Mouse (Mus musculus) forebrain, embryonic 15.5 days (tissue): Measurements from ENCODE around the gene Kncn. TPM values are rescaled to one million over a fixed set of nuclear protein-coding genes. Genes with fewer than 3 reads are reported as not detected.
A peak's percentile ranks its signal among the peaks of the same experiment; 100 is the strongest.

Experiments used
- ATAC-seq: fragments of 200-750 bp; cut with Nextera tagmentation; replicated peaks from 2 replicates; pipeline ENCODE4 v1.8.0; 2017; ENCODE audit warnings: mild to moderate bottlenecking, moderate TSS enrichment, moderate library complexity
- H3K27ac ChIP-seq: fragments of 300-500 bp; sonication (generic); replicated peaks from 2 replicates; pipeline ENCODE4 v1.5.1; 2015; ENCODE audit warnings: mild to moderate bottlenecking, inconsistent platforms
- H3K27me3 ChIP-seq: fragments of 300-500 bp; sonication (generic); 2 replicates; pipeline ENCODE4 v1.6.1; 2015; ENCODE audit warnings: inconsistent platforms
- H3K36me3 ChIP-seq: fragments of 300-500 bp; sonication (generic); 2 replicates; pipeline ENCODE4 v1.6.1; 2015; ENCODE audit warnings: mild to moderate bottlenecking, inconsistent platforms
- H3K4me1 ChIP-seq: fragments of 300-500 bp; sonication (generic); 2 replicates; pipeline ENCODE4 v1.6.1; 2015; ENCODE audit warnings: inconsistent platforms
- H3K4me2 ChIP-seq: fragments of 300-500 bp; sonication (generic); replicated peaks from 2 replicates; pipeline ENCODE4 v1.6.1; 2015; ENCODE audit warnings: mild to moderate bottlenecking, inconsistent platforms
- H3K4me3 ChIP-seq: fragments of 300-500 bp; sonication (generic); 2 replicates; pipeline ENCODE4 v1.5.1; 2015; ENCODE audit warnings: mild to moderate bottlenecking, inconsistent platforms
- H3K9ac ChIP-seq: fragments of 300-500 bp; sonication (generic); replicated peaks from 2 replicates; pipeline ENCODE4 v1.6.1; 2015; ENCODE audit warnings: mild to moderate bottlenecking, inconsistent platforms
- H3K9me3 ChIP-seq: fragments of 300-500 bp; sonication (generic); 2 replicates; pipeline ENCODE4 v1.6.1; 2016; ENCODE audit warnings: inconsistent platforms
- WGBS: fragments of 180-500 bp; shearing (Covaris S2); methylation state at CpG from one replicate; pipeline ENCODE4 v1.1.7; 2015; ENCODE audit warnings: mixed read lengths; 5-methylcytosine and 5-hydroxymethylcytosine counted together
- polyA plus RNA-seq: library from polyadenylated mRNA; unstranded; fragments of >200 nt; fragmentation: Nextera tagmentation; extraction: Ambion mirVana; gene quantifications from 2 replicates; pipeline ENCODE4 v1.2.1, GENCODE M21; 2015

Gene Kncn
- polyA plus RNA-seq, 1 experiment from 2014 or later: not detected

DNA sequence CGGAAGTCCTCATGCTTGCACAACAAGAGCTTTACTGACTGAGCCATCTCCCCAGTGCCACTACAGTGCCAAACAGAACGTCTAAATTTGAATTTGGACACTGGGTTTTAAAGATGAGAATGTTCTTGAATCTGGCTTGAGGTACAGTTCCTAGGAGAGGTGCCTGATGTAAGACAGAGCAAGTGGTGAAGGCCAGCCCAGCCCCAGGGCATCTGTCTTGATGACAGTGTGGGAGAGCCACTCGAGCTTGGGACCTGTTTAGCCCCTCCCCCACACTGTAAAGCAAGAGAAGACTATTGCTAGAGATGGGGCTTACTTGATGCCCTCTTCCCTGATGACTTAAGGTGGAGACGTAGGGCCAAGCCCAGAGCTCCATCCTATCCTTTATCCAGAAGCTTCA lies 2.0 kb upstream of the Kncn start:
- Histone ChIP-seq H3K4me2 (no peak overlapping the region), H3K36me3 (no peaks in the 10 kb centered on the region), H3K27ac (no peak overlapping the region), H3K9ac (no peak overlapping the region), H3K9me3 (no peaks in the 10 kb centered on the region), H3K4me1 (peaks cover 23% of the 10 kb centered on the region), H3K27me3 (no peaks in the 10 kb centered on the region), H3K4me3 (no peak overlapping the region)
- 69% methylated on average over 4 of the region's 4 CpGs for WGBS
- ATAC-seq: no peak

GRCm38 (mm10) chr4:115885846-115886245 lies 1.6 kb downstream of the Kncn start:
- H3K4me3 ChIP-seq: no peak overlapping the region
- no peak overlapping the region for H3K9ac ChIP-seq
- 78% methylated on average over 3 of the region's 3 CpGs for WGBS
- no peaks in the 10 kb centered on the region for H3K9me3 ChIP-seq
- no peak overlapping the region for H3K4me2 ChIP-seq
- peak overlapping the region; percentile 4; the same call in 1 of the 2 replicates for H3K27ac ChIP-seq
- peak; percentile 62; the same call in 1 of the 2 replicates for ATAC-seq
- peaks cover 18% of the 10 kb centered on the region for H3K4me1 ChIP-seq
- H3K36me3 ChIP-seq: no peaks in the 10 kb centered on the region
- H3K27me3 ChIP-seq: peaks cover 10% of the 10 kb centered on the region

DNA sequence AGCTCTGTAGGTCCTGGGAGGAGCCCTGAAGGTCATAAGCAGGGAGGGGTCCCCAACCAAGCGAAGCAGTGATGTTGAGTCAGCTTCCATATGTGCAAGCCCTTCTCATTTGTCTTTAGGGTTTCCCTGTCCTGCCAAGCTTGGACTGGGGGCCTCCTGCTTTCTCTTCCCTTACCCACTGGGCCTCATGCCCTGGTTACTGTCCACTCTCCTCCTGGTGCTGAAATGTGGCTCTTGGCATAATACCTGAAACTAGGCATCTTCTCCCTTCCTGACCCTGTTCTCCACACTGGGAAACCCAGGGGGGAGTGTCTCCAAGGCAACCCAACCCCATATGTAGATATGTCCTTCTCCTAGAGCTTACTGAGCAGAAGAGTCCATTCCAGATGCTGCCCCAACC lies 2.7 kb downstream of the Kncn start:
- Histone ChIP-seq H3K27ac (no peak overlapping the region), H3K4me3 (no peak overlapping the region), H3K27me3 (peaks cover 20% of the 10 kb centered on the region), H3K4me2 (no peak overlapping the region), H3K9ac (no peak overlapping the region), H3K9me3 (no peaks in the 10 kb centered on the region), H3K4me1 (peaks cover 8% of the 10 kb centered on the region), H3K36me3 (no peaks in the 10 kb centered on the region)
- ATAC-seq: no peak
- 63% methylated on average over 1 of the region's 1 CpGs for WGBS

GRCm38 (mm10) chr4:115890066-115890465 lies 5.9 kb downstream of the Kncn start:
- H3K4me1 ChIP-seq: peaks cover 8% of the 10 kb centered on the region
- 0 out of 2 replicates have a peak, but pooled peaks have one; percentile 12 for ATAC-seq
- 0 out of 2 replicates have a peak overlapping the region, but pooled peaks have one; percentile 12 for H3K9ac ChIP-seq
- H3K36me3 ChIP-seq: no peaks in the 10 kb centered on the region
- H3K4me2 ChIP-seq: peak overlapping the region; percentile 50
- H3K4me3 ChIP-seq: peak overlapping the region; percentile 29
- 7% methylated on average over 6 of the region's 6 CpGs for WGBS
- no peaks in the 10 kb centered on the region for H3K9me3 ChIP-seq
- peaks cover 22% of the 10 kb centered on the region for H3K27me3 ChIP-seq
- H3K27ac ChIP-seq: no peak overlapping the region

GRCm38 (mm10) chr4:115890553-115890952 lies 6.4 kb downstream of the Kncn start, which contains the start of gene 6430628N08Rik:
6430628N08Rik (plus strand) TSS chr4:115890665.
- Histone ChIP-seq H3K4me2 (peak within 1 kb of the TSS; percentile 50), H3K36me3 (no peaks in the 10 kb centered on the region), H3K4me1 (peaks cover 8% of the 10 kb centered on the region), H3K4me3 (peak within 1 kb of the TSS; percentile 29), H3K9me3 (no peaks in the 10 kb centered on the region), H3K27me3 (peaks cover 22% of the 10 kb centered on the region), H3K27ac (no peak within 1 kb of the TSS), H3K9ac (0 out of 2 replicates have a peak within 1 kb of the TSS, but pooled peaks have one; percentile 12)
- WGBS: 1% methylated on average over 30 of the region's 31 CpGs
- ATAC-seq: 0 out of 2 replicates have a peak, but pooled peaks have one; percentile 7

DNA sequence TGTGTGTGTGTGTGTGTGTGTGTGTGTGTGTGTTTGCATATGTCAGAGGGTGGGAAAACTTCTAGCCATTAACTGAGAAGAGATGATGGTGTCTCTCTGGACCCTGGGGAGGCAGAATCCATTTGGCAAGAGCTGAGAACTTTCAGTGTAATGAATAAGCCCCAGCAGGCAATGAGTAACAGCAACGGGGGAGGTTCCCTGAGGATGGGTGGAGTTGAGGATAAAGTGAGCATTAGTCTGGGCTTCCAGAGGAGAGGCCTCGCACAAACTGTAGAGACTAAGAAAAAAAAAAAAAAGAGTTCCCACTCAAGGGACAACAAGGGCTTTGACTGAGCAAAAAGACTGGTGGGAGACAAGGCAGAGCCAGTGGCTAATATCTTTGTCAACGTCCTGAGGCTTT lies 10.1 kb downstream of the Kncn start:
- ATAC-seq: no peak
- Histone ChIP-seq H3K9me3 (no peaks in the 10 kb centered on the region), H3K27me3 (peaks cover 51% of the 10 kb centered on the region), H3K27ac (no peak overlapping the region), H3K4me2 (no peak overlapping the region), H3K9ac (no peak overlapping the region), H3K4me3 (no peak overlapping the region), H3K4me1 (peaks cover 16% of the 10 kb centered on the region), H3K36me3 (no peaks in the 10 kb centered on the region)
- WGBS: 8% methylated on average over 3 of the region's 3 CpGs

- peak overlapping the region; percentile 92 for H3K4me2 ChIP-seq
- H3K4me3 ChIP-seq: peak overlapping the region; percentile 46
- peak; percentile 61 for ATAC-seq
- no peaks in the 10 kb centered on the region for H3K36me3 ChIP-seq
- no peak overlapping the region for H3K27ac ChIP-seq
- H3K9ac ChIP-seq: peak overlapping the region; percentile 46
- H3K27me3 ChIP-seq: peaks cover 55% of the 10 kb centered on the region
- under 1% methylated on average over 56 of the region's 56 CpGs for WGBS
- peaks cover 8% of the 10 kb centered on the region for H3K4me1 ChIP-seq
- H3K9me3 ChIP-seq: no peaks in the 10 kb centered on the region
Observed at GRCm38 (mm10) chr4:115897901-115898631, 13.9 kb downstream of the Kncn start.

GRCm38 (mm10) chr4:115902816-115903215 lies 18.6 kb downstream of the Kncn start:
- Histone ChIP-seq H3K9ac (no peak overlapping the region), H3K4me1 (peaks cover 17% of the 10 kb centered on the region), H3K4me3 (no peak overlapping the region), H3K36me3 (no peaks in the 10 kb centered on the region), H3K27ac (no peak overlapping the region), H3K4me2 (no peak overlapping the region), H3K27me3 (peaks cover 84% of the 10 kb centered on the region), H3K9me3 (no peaks in the 10 kb centered on the region)
- WGBS: 16% methylated on average over 5 of the region's 5 CpGs
- no peak for ATAC-seq

GRCm38 (mm10) chr4:115904375-115904774 lies 20.2 kb downstream of the Kncn start:
- no peak overlapping the region for H3K27ac ChIP-seq
- no peak overlapping the region for H3K9ac ChIP-seq
- WGBS: 2% methylated on average over 12 of the region's 12 CpGs
- no peak for ATAC-seq
- H3K9me3 ChIP-seq: no peaks in the 10 kb centered on the region
- no peak overlapping the region for H3K4me2 ChIP-seq
- peaks cover 19% of the 10 kb centered on the region for H3K4me1 ChIP-seq
- H3K4me3 ChIP-seq: no peak overlapping the region
- H3K36me3 ChIP-seq: no peaks in the 10 kb centered on the region
- peaks cover 73% of the 10 kb centered on the region for H3K27me3 ChIP-seq

DNA sequence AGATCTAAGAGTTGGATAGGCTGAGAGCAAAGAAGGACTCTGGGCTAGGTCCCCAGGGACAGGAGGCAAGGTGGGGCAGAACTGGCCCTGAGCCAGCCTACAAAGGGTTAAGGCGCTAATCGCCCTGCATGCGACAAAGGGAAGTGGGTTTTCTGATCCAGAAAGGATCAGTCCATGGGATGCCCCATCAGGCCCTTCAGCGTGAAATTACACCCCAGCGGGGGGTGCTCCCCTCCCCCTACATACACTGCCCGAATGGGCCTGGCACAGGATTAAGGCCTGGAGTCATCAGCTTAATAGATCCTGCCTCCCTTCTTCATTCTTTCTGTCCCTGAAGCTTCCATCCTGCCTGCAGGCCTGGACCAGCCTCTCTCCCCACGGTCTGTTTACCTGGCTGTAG lies 21.5 kb downstream of the Kncn start:
- Histone ChIP-seq H3K9me3 (no peaks in the 10 kb centered on the region), H3K4me3 (no peak overlapping the region), H3K27ac (no peak overlapping the region), H3K36me3 (no peaks in the 10 kb centered on the region), H3K9ac (no peak overlapping the region), H3K27me3 (peaks cover 67% of the 10 kb centered on the region), H3K4me2 (no peak overlapping the region), H3K4me1 (peaks cover 19% of the 10 kb centered on the region)
- WGBS: 3% methylated on average over 7 of the region's 7 CpGs
- ATAC-seq: no peak

DNA sequence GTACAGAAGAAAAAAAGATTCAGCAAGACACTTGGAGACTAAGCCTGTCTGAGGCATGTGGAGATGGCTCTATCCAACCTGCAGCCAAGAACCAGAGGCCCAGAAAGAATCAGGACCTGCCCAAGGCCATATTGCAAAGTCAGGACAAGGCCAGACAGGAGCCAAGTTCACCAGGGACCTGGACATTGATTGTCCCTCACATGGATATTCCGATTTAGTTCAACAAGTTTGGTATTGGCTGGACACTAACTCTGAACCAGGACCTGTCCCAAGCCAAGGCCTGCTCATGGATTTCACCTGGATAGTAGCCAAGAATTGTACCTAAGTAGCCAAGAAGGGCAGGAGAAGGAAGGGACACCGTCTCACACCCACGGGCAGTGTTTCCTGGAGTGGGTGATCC lies 22.6 kb downstream of the Kncn start:
- Histone ChIP-seq H3K27ac (no peak overlapping the region), H3K9ac (no peak overlapping the region), H3K4me1 (peaks cover 19% of the 10 kb centered on the region), H3K4me2 (no peak overlapping the region), H3K36me3 (no peaks in the 10 kb centered on the region), H3K9me3 (no peaks in the 10 kb centered on the region), H3K4me3 (no peak overlapping the region), H3K27me3 (peaks cover 70% of the 10 kb centered on the region)
- ATAC-seq: no peak
- WGBS: 74% methylated on average over 3 of the region's 3 CpGs

- Histone ChIP-seq H3K4me2 (no peak overlapping the region), H3K27ac (no peak overlapping the region), H3K36me3 (no peaks in the 10 kb centered on the region), H3K9ac (no peak overlapping the region), H3K9me3 (no peaks in the 10 kb centered on the region), H3K27me3 (peaks cover 63% of the 10 kb centered on the region), H3K4me1 (peaks cover 19% of the 10 kb centered on the region), H3K4me3 (no peak overlapping the region)
- WGBS: 81% methylated on average over 1 of the region's 1 CpGs
- ATAC-seq: no peak
Observed at GRCm38 (mm10) chr4:115907994-115908393, 23.8 kb downstream of the Kncn start.
